Mouse (Mus musculus) left cerebral cortex, postnatal 36 days (tissue): ENCODE data around the gene Btf3l4. TPM values are rescaled to one million over a fixed set of nuclear protein-coding genes. Genes with fewer than 3 reads are reported as not detected.

Source experiments
- DNase-seq, 2 experiments: peaks; one replicate each; pipeline ENCODE4 v3.0.0; 2021 to 2022; ENCODE audit warnings: low spot score in 2 of 2, mixed read lengths in 1 of 2
- intact Hi-C: fragments of 180-260 bp; cut with DNase I; formaldehyde crosslinking; loops from one replicate; pipeline ENCODE4 v1.15.1; 2025
- total RNA-seq, 2 experiments: library from RNA; stranded (reverse); gene quantifications; 2 replicates each; pipeline ENCODE4 v1.2.3; 2021

The Btf3l4 gene
- total RNA-seq, 2 experiments from 2014 or later, result 87.3 to 92.0 TPM

- intact Hi-C loops, result no loop called here
- DNase-seq, result no peak
Observed at GRCm38 (mm10) chr4:108830698-108831097, 2.7 kb downstream of the Btf3l4 start.

GRCm38 (mm10) chr4:108826643-108827042 lies 6.8 kb downstream of the Btf3l4 start:
- DNase-seq, result no peak
- intact Hi-C loops, result no loop called here

GRCm38 (mm10) chr4:108826096-108826495 lies 7.3 kb downstream of the Btf3l4 start:
- intact Hi-C loops, result no loop called here

GRCm38 (mm10) chr4:108825677-108826076 lies 7.7 kb downstream of the Btf3l4 start:
- intact Hi-C loops, result no loop called here
- DNase-seq, result no peak

More at GRCm38 (mm10) chr4:108826096-108826495, 7.3 kb downstream of the Btf3l4 start:
- no peak for DNase-seq

GRCm38 (mm10) chr4:108811550-108811949 lies 21.9 kb downstream of the Btf3l4 start:
- intact Hi-C loops, result no loop called here
- no peak for DNase-seq

- no peak for DNase-seq
- intact Hi-C loops, result no loop called here
Observed at GRCm38 (mm10) chr4:108811142-108811541, 22.3 kb downstream of the Btf3l4 start.

- intact Hi-C loops, result no loop called here
- no peak for DNase-seq
Observed at GRCm38 (mm10) chr4:108803535-108803934, 29.9 kb downstream of the Btf3l4 start.

- intact Hi-C loops, result no loop called here
Observed at GRCm38 (mm10) chr4:108798083-108798830, 35.2 kb downstream of the Btf3l4 start.

GRCm38 (mm10) chr4:108796701-108797100 lies 36.7 kb downstream of the Btf3l4 start:
- DNase-seq, result no peak
- intact Hi-C loops, result no loop called here

More at GRCm38 (mm10) chr4:108798083-108798830, 35.2 kb downstream of the Btf3l4 start:
- peak; percentile 15 to 44 for DNase-seq

- intact Hi-C loops, result no loop called here
- DNase-seq, result no peak
Observed at GRCm38 (mm10) chr4:108793941-108794340, 39.5 kb downstream of the Btf3l4 start.

- intact Hi-C loops, result no loop called here
- no peak for DNase-seq
Observed at GRCm38 (mm10) chr4:108790507-108790906, 42.9 kb downstream of the Btf3l4 start.

- intact Hi-C loops, result no loop called here
- no peak for DNase-seq
Observed at GRCm38 (mm10) chr4:108789258-108789936, 44.0 kb downstream of the Btf3l4 start.

- DNase-seq, result peak; percentile 39 to 41
- intact Hi-C loops, result no loop called here
Observed at GRCm38 (mm10) chr4:108782421-108783085, 50.9 kb downstream of the Btf3l4 start.

- peak; percentile 11 to 17 for DNase-seq
- intact Hi-C loops, result loop anchor here (2.0 kb wide), 1 partner anchor 51 kb away; the partner anchor contains the start of gene Btf3l4
Observed at GRCm38 (mm10) chr4:108781596-108781995, 51.8 kb downstream of the Btf3l4 start.

- intact Hi-C loops, result loop anchor here (2.0 kb wide), 1 partner anchor 52 kb away; the partner anchor contains the start of gene Btf3l4
- DNase-seq, result no peak
Observed at GRCm38 (mm10) chr4:108780864-108781205, 52.6 kb downstream of the Btf3l4 start.

- DNase-seq, result peak; percentile 78 to 89
- intact Hi-C loops, result loop anchor here (2.0 kb wide), 1 partner anchor 53 kb away; the partner anchor contains the start of gene Btf3l4
Observed at GRCm38 (mm10) chr4:108780057-108780863, 53.2 kb downstream of the Btf3l4 start, which contains the start of gene Zfyve9. Gene Zfyve9, minus strand, starts transcription at chr4:108780798.

- no peak for DNase-seq
- intact Hi-C loops, result loop anchor here (2.0 kb wide), 1 partner anchor 53 kb away; the partner anchor contains the start of gene Btf3l4
Observed at GRCm38 (mm10) chr4:108779763-108780056, 53.7 kb downstream of the Btf3l4 start.

GRCm38 (mm10) chr4:108768527-108768926 lies 64.9 kb downstream of the Btf3l4 start:
- DNase-seq, result no peak
- intact Hi-C loops, result no loop called here
